Mouse (Mus musculus) hindbrain, postnatal 0 days (tissue): Measurements from ENCODE around the gene Knop1. TPM values are rescaled to one million over a fixed set of nuclear protein-coding genes. Genes with fewer than 3 reads are reported as not detected.

ENCODE experiments used
- ATAC-seq: fragments of 200-750 bp; cut with Nextera tagmentation; 2 replicates; pipeline ENCODE4 v1.8.0; 2017; ENCODE audit warnings: mild to moderate bottlenecking, moderate TSS enrichment, moderate library complexity
- DNase-seq: peaks from one replicate; pipeline ENCODE4 v3.0.0-alpha.2; 2015; ENCODE audit warnings: low spot score
- H3K27ac ChIP-seq: fragments of 300-500 bp; sonication (generic); 2 replicates; pipeline ENCODE4 v1.5.1; 2014; ENCODE audit warnings: mild to moderate bottlenecking
- H3K27me3 ChIP-seq: fragments of 300-500 bp; sonication (generic); 2 replicates; pipeline ENCODE4 v1.6.1; 2014; ENCODE audit warnings: low read length, mixed read lengths; ENCODE audit not compliant: insufficient read depth
- H3K36me3 ChIP-seq: fragments of 300-500 bp; sonication (generic); 2 replicates; pipeline ENCODE4 v1.6.1; 2014; ENCODE audit warnings: low read length, mixed read lengths; ENCODE audit not compliant: insufficient read depth
- H3K4me1 ChIP-seq: fragments of 300-500 bp; sonication (generic); 2 replicates; pipeline ENCODE4 v1.6.1; 2014; ENCODE audit warnings: antibody characterized with exemption, low read length, mixed read lengths; ENCODE audit not compliant: insufficient read depth
- H3K4me2 ChIP-seq: fragments of 300-500 bp; sonication (generic); 2 replicates; pipeline ENCODE4 v1.6.1; 2014; ENCODE audit warnings: low read depth, mild to moderate bottlenecking, low read length, moderate library complexity, mixed read lengths
- H3K4me3 ChIP-seq: fragments of 300-500 bp; sonication (generic); 2 replicates; pipeline ENCODE4 v1.5.1; 2014; ENCODE audit warnings: low read length
- H3K9ac ChIP-seq: fragments of 300-500 bp; sonication (generic); replicated peaks from 2 replicates; pipeline ENCODE4 v1.6.1; 2014; ENCODE audit warnings: mild to moderate bottlenecking, low read length, moderate library complexity, mixed read lengths
- H3K9me3 ChIP-seq: fragments of 300-500 bp; sonication (generic); 2 replicates; pipeline ENCODE4 v1.6.1; 2016; ENCODE audit warnings: low read length, mixed read lengths
- CTCF ChIP-seq: IDR thresholded peaks from 2 replicates; pipeline ENCODE4 v1.5.1; 2016; ENCODE audit warnings: antibody characterized with exemption, control low read depth, low read depth
- WGBS: fragments of 180-500 bp; shearing (Covaris S2); extraction: QIAGEN DNeasy Blood & Tissue Kit; methylation state at CpG from one replicate; pipeline ENCODE4 v1.1.7; 2014; 5-methylcytosine and 5-hydroxymethylcytosine counted together
- polyA plus RNA-seq: library from polyadenylated mRNA; unstranded; fragments of >200 nt; fragmentation: Nextera tagmentation; extraction: Ambion mirVana; gene quantifications from 2 replicates; pipeline ENCODE4 v1.2.1, GENCODE M21; 2015
- total RNA-seq: library from RNA; depleted of rRNA; stranded (reverse); fragments of >200 nt; gene quantifications from 2 replicates; pipeline ENCODE4 v1.2.3, GENCODE M21; 2014; rRNA removed

The Knop1 gene
- total and polyA plus RNA-seq, 2 experiments from 2014 or later = 30.8 to 75.6 TPM

DNA sequence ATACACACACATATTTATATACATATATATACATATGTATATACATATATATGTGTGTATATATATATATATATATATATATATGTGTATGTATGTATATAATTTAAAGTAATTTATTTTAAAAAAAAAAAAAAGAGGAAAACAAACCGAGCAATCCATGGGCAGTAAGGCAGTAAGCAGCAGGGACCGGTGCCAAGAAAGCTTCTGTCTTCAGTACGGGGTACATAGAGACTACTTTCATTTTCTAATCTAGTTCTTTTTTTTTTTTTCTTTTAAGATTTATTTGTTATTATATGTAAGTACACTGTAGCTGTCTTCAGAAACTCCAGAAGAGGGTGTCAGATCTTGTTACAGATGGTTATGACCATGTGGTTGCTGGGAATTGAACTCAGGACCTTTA is 54.3 kb downstream of the Knop1 start:
- WGBS = 85% methylated on average over 3 of the region's 3 CpGs
- peaks cover 42% of the 10 kb centered on the region; the same call in 1 of the 2 replicates for H3K36me3 ChIP-seq

DNA sequence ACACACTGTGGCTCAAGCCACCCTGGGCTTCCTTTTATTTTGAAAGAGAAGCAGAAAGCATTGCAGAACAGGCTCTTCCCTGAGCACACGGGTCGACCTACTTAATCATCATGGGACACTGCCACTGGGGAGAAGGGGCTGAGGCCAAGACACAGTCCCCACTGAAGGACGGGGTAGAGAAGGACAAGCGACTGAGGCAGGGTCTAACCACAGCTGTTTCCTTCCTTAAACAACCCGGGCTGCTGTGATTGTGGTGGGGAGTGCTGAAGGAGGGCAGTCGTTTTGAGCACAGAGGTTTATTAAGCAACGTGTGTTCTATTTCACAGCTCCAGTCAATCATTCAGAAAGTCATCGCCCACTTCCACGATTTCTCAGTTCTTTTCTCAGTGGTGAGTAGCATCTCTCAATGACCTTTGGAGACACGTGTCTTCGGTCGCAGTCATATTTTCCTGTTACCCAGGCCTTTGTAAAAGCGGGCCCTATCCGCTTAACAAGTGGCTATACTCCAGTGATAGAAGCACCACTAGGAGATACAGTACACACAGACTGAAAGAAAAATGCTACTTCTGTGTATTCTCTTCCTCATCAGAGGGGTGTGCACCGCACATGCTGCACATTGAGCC is 55.8 kb downstream of the Knop1 start:
- TF ChIP-seq CTCF = no peak
- no peaks in the 10 kb centered on the region for H3K9me3 ChIP-seq
- H3K27ac ChIP-seq = no peak overlapping the region
- ATAC-seq (no peak), DNase-seq (no peak)
- WGBS = 91% methylated on average over 15 of the region's 15 CpGs
- no peak overlapping the region for H3K4me3 ChIP-seq
- no peaks in the 10 kb centered on the region for H3K27me3 ChIP-seq
- no peak overlapping the region for H3K9ac ChIP-seq
- H3K36me3 ChIP-seq = peaks cover 50% of the 10 kb centered on the region; the same call in 1 of the 2 replicates
- no peaks in the 10 kb centered on the region for H3K4me1 ChIP-seq
- no peak overlapping the region for H3K4me2 ChIP-seq

More for the DNA sequence above, 54.3 kb downstream of the Knop1 start:
- Histone ChIP-seq H3K9me3 (no peaks in the 10 kb centered on the region), H3K4me3 (no peak overlapping the region), H3K4me2 (no peak overlapping the region), H3K27ac (no peak overlapping the region), H3K4me1 (no peaks in the 10 kb centered on the region), H3K27me3 (no peaks in the 10 kb centered on the region), H3K9ac (no peak overlapping the region)
- DNase-seq (no peak), ATAC-seq (no peak)
- TF ChIP-seq CTCF = no peak

DNA sequence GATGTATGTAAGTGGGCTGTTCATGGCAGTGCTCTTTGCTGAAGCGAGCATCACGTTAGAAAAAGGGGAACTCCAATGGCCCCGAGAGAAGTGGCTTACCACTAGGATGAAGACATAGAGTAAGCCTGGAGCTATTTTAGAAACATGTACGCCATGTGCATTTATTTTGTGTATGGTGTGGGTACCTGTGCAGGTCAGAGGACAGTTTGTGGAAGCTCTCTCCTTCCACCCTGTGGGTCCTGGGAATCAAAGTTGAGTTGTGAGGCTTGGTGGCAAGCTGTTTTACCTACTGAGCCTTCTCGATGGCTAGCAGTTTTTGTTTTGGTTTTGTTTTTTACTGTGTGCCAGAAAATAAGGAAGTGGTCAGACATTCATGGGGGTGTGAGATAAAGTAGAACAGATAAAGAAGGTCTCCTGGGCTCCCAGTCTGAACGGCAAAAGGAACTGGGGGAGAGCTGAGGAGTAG is 57.9 kb downstream of the Knop1 start:
- Histone ChIP-seq H3K9ac (no peak overlapping the region), H3K27me3 (no peaks in the 10 kb centered on the region), H3K36me3 (peaks cover 40% of the 10 kb centered on the region; the same call in 1 of the 2 replicates), H3K4me1 (no peaks in the 10 kb centered on the region), H3K9me3 (no peaks in the 10 kb centered on the region), H3K4me3 (no peak overlapping the region), H3K27ac (no peak overlapping the region), H3K4me2 (no peak overlapping the region)
- no peak for TF ChIP-seq CTCF
- no peak for ATAC-seq
- 86% methylated on average over 6 of the region's 6 CpGs for WGBS
- no peak for DNase-seq

DNA sequence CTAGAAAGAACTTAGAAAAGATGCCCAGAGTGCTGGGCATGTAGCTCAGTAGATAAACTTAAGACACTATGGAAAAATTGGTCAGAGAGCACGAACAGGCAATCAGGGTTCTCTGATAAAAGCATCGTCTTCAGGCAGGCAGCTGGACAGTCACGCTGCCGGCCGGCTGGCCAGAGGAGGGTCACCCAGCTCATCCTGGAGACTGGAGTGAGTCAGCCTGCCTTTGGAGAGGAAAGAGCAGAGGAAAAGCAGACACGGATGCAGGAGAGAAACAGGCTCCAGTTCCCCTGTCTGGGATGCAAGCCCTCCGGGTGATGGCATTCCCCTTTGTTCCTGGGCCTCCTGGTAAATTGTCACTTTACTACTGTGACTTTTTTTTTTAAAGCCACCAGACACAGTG is 58.5 kb downstream of the Knop1 start:
- Histone ChIP-seq H3K4me1 (no peaks in the 10 kb centered on the region), H3K4me3 (no peak overlapping the region), H3K27ac (no peak overlapping the region), H3K4me2 (no peak overlapping the region), H3K36me3 (peaks cover 40% of the 10 kb centered on the region; the same call in 1 of the 2 replicates), H3K27me3 (no peaks in the 10 kb centered on the region), H3K9me3 (no peaks in the 10 kb centered on the region), H3K9ac (no peak overlapping the region)
- 78% methylated on average over 7 of the region's 7 CpGs for WGBS
- no peak for TF ChIP-seq CTCF
- no peak for ATAC-seq
- DNase-seq = no peak

DNA sequence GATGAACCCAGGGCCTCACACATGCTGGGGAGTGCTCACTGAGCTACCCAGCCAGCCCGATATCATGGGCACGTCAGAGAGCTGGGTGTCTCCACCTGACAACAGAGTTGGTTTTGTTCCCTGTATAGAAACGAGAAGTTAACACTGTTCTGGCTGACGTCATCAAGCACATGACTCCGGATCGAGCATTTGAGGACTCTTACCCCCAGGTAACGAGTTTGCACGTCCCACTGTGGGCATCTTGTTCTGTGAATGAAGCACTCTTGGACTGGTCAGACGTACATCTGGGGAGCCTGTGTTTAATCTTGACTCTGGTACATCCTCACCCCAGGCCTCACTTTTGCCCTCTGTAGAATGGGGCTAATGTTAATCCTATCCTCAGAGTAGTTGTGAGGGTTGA is 59.2 kb downstream of the Knop1 start:
- no peak for ATAC-seq
- no peaks in the 10 kb centered on the region for H3K4me1 ChIP-seq
- H3K36me3 ChIP-seq = peaks cover 43% of the 10 kb centered on the region
- no peaks in the 10 kb centered on the region for H3K27me3 ChIP-seq
- no peak for TF ChIP-seq CTCF
- H3K4me2 ChIP-seq = no peak overlapping the region
- 94% methylated on average over 9 of the region's 9 CpGs for WGBS
- no peaks in the 10 kb centered on the region for H3K9me3 ChIP-seq
- no peak overlapping the region for H3K9ac ChIP-seq
- no peak overlapping the region for H3K4me3 ChIP-seq
- DNase-seq = no peak
- H3K27ac ChIP-seq = no peak overlapping the region

DNA sequence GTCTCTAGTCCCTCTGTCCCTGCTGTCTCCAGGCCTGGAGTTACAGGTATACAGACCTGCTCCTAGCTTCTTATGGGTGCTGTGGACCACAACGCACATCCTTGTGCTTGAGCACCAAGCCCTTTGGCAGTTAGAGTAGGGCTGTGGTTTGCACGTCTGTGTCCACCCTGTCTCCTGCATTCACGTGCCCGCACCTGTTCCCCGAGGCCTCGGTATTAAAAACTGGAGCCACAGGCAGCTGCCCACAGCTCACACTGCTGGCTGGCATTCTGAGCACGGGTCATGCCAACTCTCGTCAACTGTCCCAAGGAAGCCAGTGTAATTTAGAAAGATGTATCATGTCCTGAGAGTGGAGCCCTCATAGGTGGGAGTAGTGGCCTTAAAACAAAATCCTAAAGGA is 60.3 kb downstream of the Knop1 start:
- H3K27me3 ChIP-seq = no peaks in the 10 kb centered on the region
- H3K4me3 ChIP-seq = no peak overlapping the region
- ATAC-seq (no peak), DNase-seq (no peak)
- no peak overlapping the region for H3K27ac ChIP-seq
- no peak for TF ChIP-seq CTCF
- no peak overlapping the region for H3K9ac ChIP-seq
- peaks cover 46% of the 10 kb centered on the region for H3K36me3 ChIP-seq
- no peaks in the 10 kb centered on the region for H3K4me1 ChIP-seq
- H3K4me2 ChIP-seq = no peak overlapping the region
- no peaks in the 10 kb centered on the region for H3K9me3 ChIP-seq
- WGBS = 91% methylated on average over 8 of the region's 8 CpGs

DNA sequence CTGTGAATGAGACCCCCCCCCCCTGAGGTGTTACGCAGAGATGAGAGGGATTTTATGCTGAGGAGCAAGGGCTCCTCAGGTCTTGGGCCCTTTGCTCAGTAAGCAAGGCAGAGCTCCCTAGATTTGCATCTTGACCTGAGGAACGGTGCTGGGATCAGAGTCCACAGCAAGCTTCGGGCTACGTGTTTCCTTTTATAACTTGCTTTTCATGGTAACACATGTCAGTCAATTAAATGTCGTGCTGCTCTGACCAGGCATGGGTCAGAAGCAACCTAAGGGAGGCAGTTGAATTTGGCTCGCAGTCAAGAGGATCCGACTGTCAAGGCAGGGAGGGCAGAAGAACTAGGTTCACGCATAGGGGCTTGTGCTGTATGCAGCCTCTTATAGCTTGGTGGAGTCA is 62.2 kb downstream of the Knop1 start:
- Histone ChIP-seq H3K9me3 (no peaks in the 10 kb centered on the region), H3K4me3 (no peak overlapping the region), H3K27ac (no peak overlapping the region), H3K4me2 (no peak overlapping the region), H3K4me1 (no peaks in the 10 kb centered on the region), H3K36me3 (peaks cover 44% of the 10 kb centered on the region), H3K27me3 (no peaks in the 10 kb centered on the region), H3K9ac (no peak overlapping the region)
- no peak for TF ChIP-seq CTCF
- ATAC-seq = no peak
- no peak for DNase-seq
- 65% methylated on average over 8 of the region's 8 CpGs for WGBS

Other genes starting within 250 kb of the Knop1 start
- gene Gde1, start 150.5 kb downstream of the Knop1 start, total RNA-seq = 347 and 382 TPM in 2 replicates
- 284 and 285 TPM in 2 replicates for gene Gde1, start 150.5 kb downstream of the Knop1 start, polyA plus RNA-seq
- gene Ccp110, start 143.7 kb downstream of the Knop1 start, total RNA-seq = 17.7 and 24.6 TPM in 2 replicates
- gene Ccp110, start 143.7 kb downstream of the Knop1 start, polyA plus RNA-seq = 14.7 and 16.1 TPM in 2 replicates
- 92.1 and 106 TPM in 2 replicates for gene Vps35l, start 116.0 kb downstream of the Knop1 start, total RNA-seq
- gene Vps35l, start 116.0 kb downstream of the Knop1 start, polyA plus RNA-seq = 85.6 and 86.8 TPM in 2 replicates
- 4.6 and 4.8 TPM in 2 replicates for gene Iqck, start 502 bp downstream of the Knop1 start, total RNA-seq
- gene Iqck, start 502 bp downstream of the Knop1 start, polyA plus RNA-seq = 4.4 and 4.9 TPM in 2 replicates
- 42.8 and 56.9 TPM in 2 replicates for gene Gprc5b, start 139.0 kb upstream of the Knop1 start, total RNA-seq
- gene Gprc5b, start 139.0 kb upstream of the Knop1 start, polyA plus RNA-seq = 9.5 and 10.6 TPM in 2 replicates